In the genomic region with DNA sequence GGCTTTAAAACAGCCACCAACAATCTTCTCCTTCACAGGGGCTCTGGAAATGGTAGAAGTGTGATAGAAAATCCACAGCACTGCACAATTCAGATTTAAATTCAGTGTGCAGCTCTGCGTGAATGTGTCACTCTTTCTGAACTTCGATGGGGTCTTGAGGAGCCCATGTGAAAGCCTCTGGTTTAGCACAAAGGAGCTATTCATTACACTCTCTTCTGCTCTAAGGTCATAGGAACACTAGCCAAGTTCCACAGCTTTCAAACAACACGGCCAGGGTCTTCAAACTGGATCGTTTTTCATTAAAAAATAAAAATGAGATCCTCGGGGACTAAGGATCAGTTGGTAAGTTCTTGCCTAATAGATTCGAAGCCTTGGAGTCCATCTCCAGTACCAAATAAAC, we compare ENCODE assay signal across 12 mouse cellular contexts. TPM values are rescaled to one million over a fixed set of nuclear protein-coding genes. Genes with fewer than 3 reads are reported as not detected.
DNase-seq lines count a peak whose midpoint lies in the region; ATAC-seq and TF ChIP-seq lines count a peak whose summit lies in the region.
"Had no signal": no experiment of that assay in that cellular context is flagged by ENCODE, and none has a peak within 500 bp of the region (broad histone marks: within the 10 kb centered on the region; RNA-seq: fewer than 3 reads in every experiment).

No protein-coding gene starts in this region.

- DNase-seq in heart, adult 18-20 months, result no peak
- DNase-seq in brain, embryonic 14.5 days (ENCODE audit: low read depth), result peak; percentile 83
- no peak for DNase-seq in testis, postnatal 10 days (ENCODE audit: low spot score)
- DNase-seq in right cerebral cortex, postnatal 25 days, result no peak
- no peak for DNase-seq in cerebellum, postnatal 4 days (ENCODE audit: low spot score in 2 of 2)
- DNase-seq: cerebellum, adult 18-20 months had no signal

- no peaks in the 10 kb centered on the region for H3K9me3 ChIP-seq in heart, embryonic 15.5 days (replicated peaks)
- H3K9me3 ChIP-seq in forebrain, embryonic 15.5 days, result no peaks in the 10 kb centered on the region
- H3K9me3 ChIP-seq in limb, embryonic 15.5 days, result no peaks in the 10 kb centered on the region

- peaks cover 58% of the 10 kb centered on the region for H3K4me1 ChIP-seq in heart, embryonic 15.5 days (replicated peaks)
- H3K4me1 ChIP-seq in forebrain, embryonic 15.5 days, result peaks cover 35% of the 10 kb centered on the region
- peaks cover 36% of the 10 kb centered on the region for H3K4me1 ChIP-seq in limb, embryonic 15.5 days

- H3K4me3 ChIP-seq in heart, embryonic 15.5 days, result no peak overlapping the region
- H3K4me3 ChIP-seq in forebrain, embryonic 15.5 days, result no peak overlapping the region
- H3K4me3 ChIP-seq in limb, embryonic 15.5 days, result no peak overlapping the region

- no peak for TF ChIP-seq CTCF in brain, embryonic 14.5 days (IDR thresholded peaks at IDR 0.05; ENCODE audit: borderline replicate concordance, extremely low read depth, insufficient read depth, insufficient read length)

- ATAC-seq in heart, embryonic 15.5 days (replicated peaks; ENCODE audit: insufficient number of reproducible peaks, insufficient read depth, low FRiP score, low read depth), result no peak
- no peak for ATAC-seq in forebrain, embryonic 15.5 days (replicated peaks)
- no peak for ATAC-seq in limb, embryonic 15.5 days (ENCODE audit: insufficient number of reproducible peaks, low FRiP score, low TSS enrichment, low read depth)
- ATAC-seq: activated CD4-positive, CD25-positive, alpha-beta regulatory T cell, adult 4 months had no signal

- H3K4me2 ChIP-seq in heart, embryonic 15.5 days, result peak overlapping the region; percentile 2; the same call in 1 of the 2 replicates
- no peak overlapping the region for H3K4me2 ChIP-seq in forebrain, embryonic 15.5 days (replicated peaks)
- no peak overlapping the region; the same call in 1 of the 2 replicates for H3K4me2 ChIP-seq in limb, embryonic 15.5 days

- 71% methylated on average over 6 of the region's 6 CpGs for WGBS in heart, embryonic 15.5 days
- 15% methylated on average over 6 of the region's 6 CpGs for whole genome bisulfite sequencing in forebrain, embryonic 15.5 days
- WGBS in limb, embryonic 15.5 days, result 48% methylated on average over 6 of the region's 6 CpGs

- H3K36me3 ChIP-seq in heart, embryonic 15.5 days, result peaks cover 6% of the 10 kb centered on the region; the same call in 1 of the 2 replicates
- H3K36me3 ChIP-seq in forebrain, embryonic 15.5 days, result no peaks in the 10 kb centered on the region
- H3K36me3 ChIP-seq in limb, embryonic 15.5 days, result peaks cover 20% of the 10 kb centered on the region

- H3K27me3 ChIP-seq in heart, embryonic 15.5 days, result no peaks in the 10 kb centered on the region
- no peaks in the 10 kb centered on the region for H3K27me3 ChIP-seq in forebrain, embryonic 15.5 days
- no peaks in the 10 kb centered on the region for H3K27me3 ChIP-seq in limb, embryonic 15.5 days

- peak overlapping the region; percentile 10; the same call in 1 of the 2 replicates for H3K27ac ChIP-seq in heart, embryonic 15.5 days
- peak overlapping the region; percentile 42 for H3K27ac ChIP-seq in forebrain, embryonic 15.5 days (replicated peaks)
- H3K27ac ChIP-seq in limb, embryonic 15.5 days, result peak overlapping the region; percentile 57
- H3K27ac ChIP-seq: kidney, postnatal 0 days had no signal

- no peak overlapping the region for H3K9ac ChIP-seq in heart, embryonic 15.5 days
- H3K9ac ChIP-seq in forebrain, embryonic 15.5 days (replicated peaks), result no peak overlapping the region
- H3K9ac ChIP-seq in limb, embryonic 15.5 days, result no peak overlapping the region

- TF ChIP-seq POLR2A in brain, embryonic 14.5 days (IDR thresholded peaks at IDR 0.05; ENCODE audit: borderline replicate concordance, extremely low read depth, insufficient read depth, insufficient read length, poor library complexity, severe bottlenecking), result no peak

RNA-seq across cellular contexts. Expression of gene Oat, which starts 3.0 kb away (rescaled TPM):
- polyA plus RNA-seq in heart, embryonic 15.5 days (2015; fragmentation: Nextera tagmentation; extraction: Ambion mirVana), result 186 and 207 TPM in 2 replicates
- total RNA-seq in heart, adult 18-20 months (2021), result 100 to 1,000 TPM; 174 to 186 TPM
- polyA plus RNA-seq in brain, embryonic 14.5 days (2012; rRNA removed), result 59.2 and 63.8 TPM in 2 replicates
- polyA plus RNA-seq in forebrain, embryonic 15.5 days (2015; fragmentation: Nextera tagmentation; extraction: Ambion mirVana), result 118 TPM in 2 replicates
- polyA plus RNA-seq in limb, embryonic 15.5 days (2015; fragmentation: Nextera tagmentation; extraction: Ambion mirVana), result 264 and 274 TPM in 2 replicates

RNA-seq across cellular contexts. Expression of gene Nkx1-2, which starts 26.2 kb away (rescaled TPM):
- not detected in 2 replicates for polyA plus RNA-seq in heart, embryonic 15.5 days (2015; fragmentation: Nextera tagmentation; extraction: Ambion mirVana)
- not detected for total RNA-seq in heart, adult 18-20 months (2021)
- 0.43 and 0.88 TPM in 2 replicates for polyA plus RNA-seq in brain, embryonic 14.5 days (2012; rRNA removed)
- polyA plus RNA-seq in forebrain, embryonic 15.5 days (2015; fragmentation: Nextera tagmentation; extraction: Ambion mirVana), result 0.05 TPM in 1 of 2 replicates, not detected in the other
- polyA plus RNA-seq in limb, embryonic 15.5 days (2015; fragmentation: Nextera tagmentation; extraction: Ambion mirVana), result 0.06 and 0.10 TPM in 2 replicates
- polyA plus RNA-seq: activated CD4-positive, CD25-positive, alpha-beta regulatory T cell, adult 4 months; thymus, postnatal 0 days had no signal

RNA-seq across cellular contexts. Expression of gene Lhpp, which starts 37.2 kb away (rescaled TPM):
- 21.3 and 22.6 TPM in 2 replicates for polyA plus RNA-seq in heart, embryonic 15.5 days (2015; fragmentation: Nextera tagmentation; extraction: Ambion mirVana)
- 10 to 100 TPM; 14.3 to 16.4 TPM for total RNA-seq in heart, adult 18-20 months (2021)
- polyA plus RNA-seq in brain, embryonic 14.5 days (2012; rRNA removed), result 27.4 and 33.8 TPM in 2 replicates
- 23.1 and 25.7 TPM in 2 replicates for polyA plus RNA-seq in forebrain, embryonic 15.5 days (2015; fragmentation: Nextera tagmentation; extraction: Ambion mirVana)
- polyA plus RNA-seq in limb, embryonic 15.5 days (2015; fragmentation: Nextera tagmentation; extraction: Ambion mirVana), result 16.8 and 17.1 TPM in 2 replicates
